Mouse (Mus musculus): ENCODE data around the gene Cracr2b.

Gene Cracr2b

GRCm38 (mm10) chr7:141492738-141493137, 31.8 kb downstream of the Cracr2b start:
- DNase-seq, result peak; percentile 61

DNA sequence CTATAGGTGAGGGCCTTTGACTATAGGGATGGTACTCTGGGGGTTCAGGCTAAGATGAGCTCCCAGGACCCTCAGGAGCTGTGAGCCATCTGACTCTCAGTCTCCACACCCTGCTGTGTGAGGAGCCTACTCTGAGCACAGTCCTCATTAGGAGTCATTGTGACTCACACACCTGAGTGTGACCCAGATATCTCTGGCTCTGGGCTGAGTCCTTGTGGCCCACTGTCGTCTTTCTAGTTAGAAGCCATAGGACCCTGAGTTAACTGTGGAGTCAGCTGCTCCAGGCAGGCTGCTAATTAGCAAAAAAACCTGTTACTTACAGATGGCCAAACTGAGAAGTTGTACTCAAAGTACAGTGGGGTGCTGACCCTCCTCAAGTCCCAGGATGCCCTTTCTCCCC, 32.8 kb downstream of the Cracr2b start:
- no peak for DNase-seq

- DNase-seq, result no peak
These were observed 34.5 kb downstream of the Cracr2b start for GRCm38 (mm10) chr7:141495379-141495778.

GRCm38 (mm10) chr7:141495940-141496339, 35.0 kb downstream of the Cracr2b start:
- DNase-seq, result no peak

DNA sequence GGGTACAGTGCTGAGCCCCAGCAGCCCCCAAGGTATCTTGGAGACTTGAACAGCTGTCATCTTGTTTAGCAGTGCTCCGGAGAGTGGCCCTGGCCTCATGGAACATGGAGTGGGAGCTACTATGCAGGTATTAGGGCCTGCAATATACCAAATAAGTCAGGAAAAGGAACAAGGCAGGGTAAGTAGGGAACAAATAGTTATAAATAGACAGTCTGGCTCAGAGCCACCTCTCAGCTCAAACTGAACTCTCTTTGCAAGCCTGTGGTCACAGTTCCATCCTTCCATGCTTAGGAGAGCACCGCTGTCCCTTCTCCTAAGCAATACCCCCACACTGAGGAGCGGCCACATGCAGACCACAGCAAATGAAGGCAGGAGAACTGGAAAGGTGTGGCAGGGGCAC, 36.7 kb downstream of the Cracr2b start:
- DNase-seq, result no peak

DNA sequence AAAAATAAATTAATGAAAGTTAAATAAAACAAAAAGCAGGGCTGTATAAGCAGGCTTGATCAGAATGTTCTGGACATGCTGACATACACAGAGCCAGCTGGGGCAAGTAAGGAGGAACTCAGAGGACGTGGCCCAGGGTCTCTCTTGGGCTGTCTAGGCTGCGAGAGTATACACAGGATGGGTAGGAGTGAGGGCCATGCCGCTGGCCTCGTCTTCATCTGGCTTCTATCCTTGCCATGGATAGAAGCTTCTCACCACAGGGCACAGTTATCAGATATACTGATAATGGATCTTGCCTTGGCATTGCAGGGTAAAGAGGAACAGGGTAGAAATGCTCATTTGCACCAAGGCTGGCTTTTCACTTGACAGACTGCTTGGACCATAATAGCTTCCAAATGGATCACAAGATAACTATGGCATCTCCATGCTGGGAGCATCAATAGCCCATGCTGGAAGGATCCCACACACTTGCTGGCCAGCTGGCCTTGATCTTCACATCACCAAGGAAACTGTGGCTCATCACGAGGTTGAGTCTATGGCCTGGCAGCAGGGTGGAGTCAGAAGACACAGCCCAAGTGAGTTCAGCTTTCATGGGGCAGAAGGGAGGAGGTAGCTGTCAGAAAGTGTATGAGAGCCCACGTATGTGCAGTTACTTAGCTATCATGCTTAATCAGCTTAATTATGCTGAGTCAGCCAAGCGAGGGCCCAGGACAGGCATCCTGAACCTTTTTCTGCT, 41.1 kb downstream of the Cracr2b start:
- DNase-seq, result no peak

- peak; percentile 70 for DNase-seq
These were observed 41.6 kb downstream of the Cracr2b start for GRCm38 (mm10) chr7:141502556-141502905.

DNA sequence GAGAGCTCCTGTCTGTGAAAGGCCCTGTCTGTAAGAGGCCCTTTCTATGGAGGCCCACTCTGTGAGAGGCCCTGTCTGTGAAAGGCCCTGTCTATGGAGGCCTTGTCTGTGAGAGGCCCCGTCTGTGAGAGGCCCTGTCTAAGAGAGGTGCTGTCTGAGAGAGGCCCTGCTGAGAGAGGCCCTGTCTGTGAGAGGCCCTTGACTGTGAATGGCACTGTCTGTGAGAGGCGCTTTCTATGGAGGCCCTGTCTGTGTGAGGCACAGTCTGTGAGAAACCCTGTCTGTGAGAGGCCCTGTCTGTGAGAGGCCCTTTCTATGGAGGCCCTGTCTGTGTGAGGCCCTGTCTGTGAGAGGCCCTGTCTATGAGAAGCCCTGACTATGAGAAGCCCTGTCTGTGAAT, 45.4 kb downstream of the Cracr2b start:
- DNase-seq, result no peak

- no peak for DNase-seq
These were observed 47.3 kb downstream of the Cracr2b start for GRCm38 (mm10) chr7:141508160-141508559.

DNA sequence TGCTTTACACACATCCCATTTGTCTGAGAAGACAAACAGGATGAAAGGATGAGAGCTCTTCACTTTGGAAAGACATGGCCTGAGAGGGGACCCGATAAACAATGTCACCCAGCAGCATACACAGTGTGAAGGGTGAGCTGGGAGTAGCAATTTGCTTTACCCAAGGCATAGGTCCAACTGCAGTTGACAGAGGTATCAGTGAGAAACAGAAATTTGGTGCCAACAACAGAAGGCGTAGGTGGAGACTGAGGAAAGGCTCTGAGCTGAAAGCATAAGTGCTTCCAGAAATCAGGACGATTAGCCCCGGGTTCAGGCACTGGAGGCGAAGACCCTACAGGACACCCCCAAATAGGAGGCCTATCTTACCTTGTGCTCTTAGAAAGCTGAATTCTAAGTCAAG, 49.3 kb downstream of the Cracr2b start:
- no peak for DNase-seq

DNA sequence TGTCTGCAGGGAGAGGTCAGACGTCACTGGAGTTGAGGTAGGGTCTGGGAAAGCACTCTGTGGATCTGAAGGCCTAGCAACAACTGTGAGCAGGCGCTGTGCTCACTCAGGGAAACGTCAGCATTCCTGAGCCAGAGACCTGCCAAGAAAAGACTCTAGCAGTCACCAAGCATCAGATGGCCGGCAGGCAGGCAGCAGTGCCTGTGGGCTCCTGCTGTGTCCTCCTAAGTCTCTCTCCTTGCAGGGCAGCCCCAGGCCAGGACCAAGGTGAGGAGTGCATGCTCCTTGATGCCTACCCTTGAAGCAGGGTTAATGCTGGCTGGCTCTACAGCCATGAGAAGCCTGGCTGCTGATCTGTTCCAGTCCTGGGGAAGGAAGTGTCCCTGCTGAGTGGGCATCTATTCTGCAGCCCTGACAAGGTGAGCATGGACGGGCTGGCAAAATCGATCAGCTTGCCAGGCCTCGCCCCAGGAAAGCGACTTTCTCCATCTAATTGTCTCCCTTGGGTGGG, 49.8 kb downstream of the Cracr2b start:
- DNase-seq, result peak; percentile 66

Data from cerebellum, adult 8-10 months (tissue).